Mouse (Mus musculus): ENCODE results near the gene Nutf2-ps1. TPM values are rescaled to one million over a fixed set of nuclear protein-coding genes. Genes with fewer than 3 reads are reported as not detected.

The Nutf2-ps1 gene
- polyA plus RNA-seq, 1 experiment from 2014 or later: 283 TPM

GRCm38 (mm10) chr19:53568553-53568952 is 20.3 kb downstream of the Nutf2-ps1 start:
- WGBS: 64% methylated on average over 3 of the region's 3 CpGs
- H3K9me3 ChIP-seq: 0 out of 2 replicates have a peak, but pooled peaks cover 4% of the 10 kb centered on the region
- no peak overlapping the region for H3K9ac ChIP-seq
- no peaks in the 10 kb centered on the region for H3K36me3 ChIP-seq
- H3K4me3 ChIP-seq: no peak overlapping the region
- H3K4me1 ChIP-seq: peaks cover 42% of the 10 kb centered on the region
- ATAC-seq (ENCODE audit: extremely low read depth, insufficient number of reproducible peaks, low FRiP score, low TSS enrichment): no peak
- no peaks in the 10 kb centered on the region for H3K27me3 ChIP-seq (replicated peaks)
- H3K27ac ChIP-seq (replicated peaks): no peak overlapping the region
- H3K4me2 ChIP-seq: no peak overlapping the region

- ATAC-seq (ENCODE audit: extremely low read depth, insufficient number of reproducible peaks, low FRiP score, low TSS enrichment): no peak
- Histone ChIP-seq H3K9ac (no peak overlapping the region), H3K27ac (replicated peaks) (no peak overlapping the region), H3K4me1 (peaks cover 38% of the 10 kb centered on the region), H3K27me3 (replicated peaks) (no peaks in the 10 kb centered on the region), H3K9me3 (0 out of 2 replicates have a peak, but pooled peaks cover 4% of the 10 kb centered on the region), H3K4me3 (no peak overlapping the region), H3K4me2 (no peak overlapping the region), H3K36me3 (no peaks in the 10 kb centered on the region)
- WGBS: 52% methylated on average over 11 of the region's 11 CpGs
Measured at GRCm38 (mm10) chr19:53567864-53568263, 21.0 kb downstream of the Nutf2-ps1 start.

- Histone ChIP-seq H3K4me1 (peaks cover 17% of the 10 kb centered on the region), H3K27ac (replicated peaks) (no peak overlapping the region), H3K4me2 (no peak overlapping the region), H3K9me3 (0 out of 2 replicates have a peak, but pooled peaks cover 4% of the 10 kb centered on the region), H3K4me3 (no peak overlapping the region), H3K27me3 (replicated peaks) (no peaks in the 10 kb centered on the region), H3K36me3 (no peaks in the 10 kb centered on the region), H3K9ac (no peak overlapping the region)
- no peak for ATAC-seq (ENCODE audit: extremely low read depth, insufficient number of reproducible peaks, low FRiP score, low TSS enrichment)
- 68% methylated on average over 14 of the region's 14 CpGs for WGBS
Measured at GRCm38 (mm10) chr19:53565565-53566277, 23.1 kb downstream of the Nutf2-ps1 start.

GRCm38 (mm10) chr19:53564174-53564573 is 24.7 kb downstream of the Nutf2-ps1 start:
- no peaks in the 10 kb centered on the region for H3K27me3 ChIP-seq (replicated peaks)
- no peak for ATAC-seq (ENCODE audit: extremely low read depth, insufficient number of reproducible peaks, low FRiP score, low TSS enrichment)
- no peak overlapping the region for H3K27ac ChIP-seq (replicated peaks)
- 24% methylated on average over 4 of the region's 4 CpGs for WGBS
- H3K9ac ChIP-seq: no peak overlapping the region
- no peaks in the 10 kb centered on the region for H3K36me3 ChIP-seq
- H3K4me2 ChIP-seq: no peak overlapping the region
- H3K9me3 ChIP-seq: 0 out of 2 replicates have a peak, but pooled peaks cover 4% of the 10 kb centered on the region
- H3K4me3 ChIP-seq: no peak overlapping the region
- peaks cover 17% of the 10 kb centered on the region for H3K4me1 ChIP-seq

GRCm38 (mm10) chr19:53560436-53560835 is 28.4 kb downstream of the Nutf2-ps1 start:
- no peaks in the 10 kb centered on the region for H3K36me3 ChIP-seq
- no peak for ATAC-seq (ENCODE audit: extremely low read depth, insufficient number of reproducible peaks, low FRiP score, low TSS enrichment)
- H3K27ac ChIP-seq (replicated peaks): no peak overlapping the region
- no peaks in the 10 kb centered on the region for H3K9me3 ChIP-seq
- no peak overlapping the region for H3K9ac ChIP-seq
- 77% methylated on average over 3 of the region's 3 CpGs for WGBS
- peaks cover 17% of the 10 kb centered on the region for H3K4me1 ChIP-seq
- H3K4me2 ChIP-seq: no peak overlapping the region
- H3K27me3 ChIP-seq (replicated peaks): no peaks in the 10 kb centered on the region
- no peak overlapping the region for H3K4me3 ChIP-seq

GRCm38 (mm10) chr19:53557267-53557936 is 31.5 kb downstream of the Nutf2-ps1 start:
- no peak overlapping the region for H3K27ac ChIP-seq (replicated peaks)

DNA sequence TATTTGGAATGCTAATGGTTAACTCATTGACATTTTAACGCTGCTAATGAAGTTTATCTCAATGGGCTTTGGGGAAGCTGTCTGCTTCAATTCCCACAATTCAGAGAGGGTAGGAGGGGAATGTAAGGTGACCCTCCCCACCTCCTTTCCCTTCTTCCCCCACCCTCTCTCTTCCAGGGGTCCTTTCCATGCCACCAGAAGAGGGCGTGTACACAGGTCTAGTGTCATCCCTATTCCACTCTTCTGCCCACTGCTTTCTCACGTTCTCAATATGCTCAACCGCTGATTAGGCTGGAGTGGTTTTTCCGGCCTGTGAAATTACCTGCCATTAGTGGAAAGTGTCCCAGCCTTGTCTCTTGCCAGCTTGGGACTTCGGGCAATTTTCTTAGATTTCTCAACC is 32.0 kb downstream of the Nutf2-ps1 start:
- Histone ChIP-seq H3K27me3 (replicated peaks) (no peaks in the 10 kb centered on the region), H3K4me1 (peaks cover 28% of the 10 kb centered on the region), H3K9ac (peak overlapping the region; percentile 69), H3K27ac (replicated peaks) (no peak overlapping the region), H3K36me3 (no peaks in the 10 kb centered on the region), H3K4me3 (peak overlapping the region; percentile 35), H3K4me2 (peak overlapping the region; percentile 68), H3K9me3 (no peaks in the 10 kb centered on the region)
- no peak for ATAC-seq (ENCODE audit: extremely low read depth, insufficient number of reproducible peaks, low FRiP score, low TSS enrichment)
- 20% methylated on average over 6 of the region's 6 CpGs for WGBS

More at GRCm38 (mm10) chr19:53557267-53557936, 31.5 kb downstream of the Nutf2-ps1 start:
- Histone ChIP-seq H3K27me3 (replicated peaks) (no peaks in the 10 kb centered on the region), H3K36me3 (no peaks in the 10 kb centered on the region), H3K9ac (peak overlapping the region; percentile 69), H3K4me2 (peak overlapping the region; percentile 68), H3K9me3 (no peaks in the 10 kb centered on the region), H3K4me1 (peaks cover 24% of the 10 kb centered on the region), H3K4me3 (peak overlapping the region; percentile 35)
- no peak for ATAC-seq (ENCODE audit: extremely low read depth, insufficient number of reproducible peaks, low FRiP score, low TSS enrichment)
- WGBS: 23% methylated on average over 20 of the region's 20 CpGs

DNA sequence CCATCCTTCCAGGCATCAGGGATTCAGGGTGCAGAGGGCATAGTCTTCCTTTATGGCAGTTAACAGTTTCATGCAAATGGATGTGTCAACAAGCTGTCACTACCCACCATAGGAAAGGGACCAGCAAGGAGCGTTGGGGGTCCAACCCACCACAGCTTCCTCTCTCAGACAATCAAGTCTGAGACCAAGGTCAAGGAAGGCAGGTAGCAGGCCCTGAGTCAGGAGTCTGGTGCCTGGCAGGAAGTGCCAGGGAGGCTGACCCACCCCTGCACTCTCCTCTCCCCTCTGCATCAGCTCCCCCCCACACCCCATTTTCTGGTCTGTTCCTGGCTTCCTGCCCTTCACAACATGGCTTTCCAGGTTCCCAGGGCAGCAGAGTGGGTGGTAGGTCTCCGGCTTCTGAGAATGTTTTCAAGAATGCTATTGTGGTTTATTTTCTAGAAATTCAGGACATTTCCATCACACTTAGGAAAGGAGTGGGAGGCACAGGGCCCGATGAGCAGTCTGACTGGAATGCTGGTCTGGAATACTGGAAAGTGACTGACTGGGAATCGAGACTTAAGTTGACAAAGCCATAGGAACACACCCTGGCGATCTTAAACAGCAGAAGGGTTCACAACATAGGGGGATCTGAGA is 33.8 kb downstream of the Nutf2-ps1 start:
- WGBS: 55% methylated on average over 5 of the region's 5 CpGs
- Histone ChIP-seq H3K9me3 (no peaks in the 10 kb centered on the region), H3K4me1 (peaks cover 31% of the 10 kb centered on the region), H3K27ac (replicated peaks) (no peak overlapping the region; the same call in 1 of the 2 replicates), H3K4me2 (no peak overlapping the region), H3K4me3 (no peak overlapping the region), H3K27me3 (replicated peaks) (no peaks in the 10 kb centered on the region), H3K36me3 (no peaks in the 10 kb centered on the region), H3K9ac (no peak overlapping the region)
- ATAC-seq (ENCODE audit: extremely low read depth, insufficient number of reproducible peaks, low FRiP score, low TSS enrichment): no peak

- H3K27ac ChIP-seq (replicated peaks): no peak overlapping the region
- H3K36me3 ChIP-seq: no peaks in the 10 kb centered on the region
- no peak overlapping the region for H3K4me2 ChIP-seq
- 85% methylated on average over 11 of the region's 11 CpGs for WGBS
- no peaks in the 10 kb centered on the region for H3K27me3 ChIP-seq (replicated peaks)
- no peak for ATAC-seq (ENCODE audit: extremely low read depth, insufficient number of reproducible peaks, low FRiP score, low TSS enrichment)
- H3K4me3 ChIP-seq: no peak overlapping the region
- no peaks in the 10 kb centered on the region for H3K9me3 ChIP-seq
- peaks cover 31% of the 10 kb centered on the region for H3K4me1 ChIP-seq
- no peak overlapping the region for H3K9ac ChIP-seq
Measured at GRCm38 (mm10) chr19:53554402-53554801, 34.5 kb downstream of the Nutf2-ps1 start.

DNA sequence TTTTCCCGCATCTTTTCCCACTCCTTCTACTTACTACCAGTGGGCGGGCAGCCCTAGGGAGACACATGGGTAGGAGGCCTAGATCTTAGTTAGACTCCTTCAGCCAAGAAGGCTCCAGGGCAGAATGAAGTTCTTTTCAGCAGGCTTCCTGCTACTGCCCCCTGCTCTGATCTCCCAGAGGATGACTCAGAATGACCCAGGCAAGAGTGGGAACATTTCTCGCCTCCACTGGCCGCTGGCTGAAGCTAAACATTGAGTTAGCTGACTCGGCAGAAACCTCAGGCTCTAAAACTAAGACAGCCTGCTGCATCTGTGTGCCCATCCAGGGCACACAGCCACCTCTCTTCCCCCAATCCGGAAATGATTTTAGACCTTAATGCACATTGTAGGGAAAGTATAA is 36.1 kb downstream of the Nutf2-ps1 start:
- no peak for ATAC-seq (ENCODE audit: extremely low read depth, insufficient number of reproducible peaks, low FRiP score, low TSS enrichment)
- Histone ChIP-seq H3K4me3 (no peak overlapping the region), H3K9ac (no peak overlapping the region), H3K27me3 (replicated peaks) (no peaks in the 10 kb centered on the region), H3K27ac (replicated peaks) (0 out of 2 replicates have a peak overlapping the region, but pooled peaks have one; percentile 12), H3K9me3 (no peaks in the 10 kb centered on the region), H3K4me1 (peaks cover 31% of the 10 kb centered on the region), H3K36me3 (no peaks in the 10 kb centered on the region), H3K4me2 (no peak overlapping the region)
- WGBS: 41% methylated on average over 6 of the region's 6 CpGs

GRCm38 (mm10) chr19:53552216-53552786 is 36.6 kb downstream of the Nutf2-ps1 start:
- no peak overlapping the region for H3K4me2 ChIP-seq
- H3K27ac ChIP-seq (replicated peaks): 0 out of 2 replicates have a peak overlapping the region, but pooled peaks have one; percentile 12
- H3K9ac ChIP-seq: no peak overlapping the region
- H3K36me3 ChIP-seq: no peaks in the 10 kb centered on the region
- ATAC-seq (ENCODE audit: extremely low read depth, insufficient number of reproducible peaks, low FRiP score, low TSS enrichment): no peak
- WGBS: 40% methylated on average over 10 of the region's 10 CpGs
- no peaks in the 10 kb centered on the region for H3K27me3 ChIP-seq (replicated peaks)
- peaks cover 27% of the 10 kb centered on the region for H3K4me1 ChIP-seq
- no peaks in the 10 kb centered on the region for H3K9me3 ChIP-seq
- no peak overlapping the region for H3K4me3 ChIP-seq

Measured in heart, embryonic 13.5 days (tissue).